Mouse (Mus musculus): Measurements from ENCODE around the gene Hjurp. TPM values are rescaled to one million over a fixed set of nuclear protein-coding genes. Genes with fewer than 3 reads are reported as not detected.

The Hjurp gene
- polyA plus RNA-seq, 1 experiment, result 217 TPM

DNA sequence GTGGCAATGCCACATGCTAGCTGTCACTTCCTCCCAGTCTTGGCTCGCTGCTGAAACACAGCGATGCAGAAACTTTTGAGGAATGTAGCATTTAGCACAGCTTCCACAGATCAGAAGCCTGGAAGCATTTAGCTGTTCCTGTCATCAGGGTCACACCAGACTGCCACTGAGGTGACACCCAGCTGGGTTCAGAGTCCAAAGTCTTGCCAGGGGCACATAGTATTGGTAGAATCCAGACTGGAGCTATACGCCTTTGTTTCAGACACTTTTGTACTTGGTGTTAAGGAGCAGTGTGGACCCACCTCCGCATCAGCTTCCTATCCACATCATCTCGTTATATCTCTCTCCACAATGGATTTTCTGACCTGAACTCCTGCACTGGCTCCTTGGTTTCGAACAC, 23.9 kb downstream of the Hjurp start:
- TF ChIP-seq CTCF (IDR thresholded peaks at IDR 0.05; ENCODE audit: low read depth, low read length) (no peak), POLR2A (IDR thresholded peaks at IDR 0.05; ENCODE audit: insufficient read depth, low read length) (no peak), EP300 (IDR thresholded peaks at IDR 0.05; ENCODE audit: insufficient read depth, low read depth, low read length) (no peak)
- Histone ChIP-seq H3K27me3 (ENCODE audit: control insufficient read depth, insufficient read depth, low read length, poor library complexity, severe bottlenecking) (no peaks in the 10 kb centered on the region), H3K4me1 (ENCODE audit: control insufficient read depth, insufficient read depth, low read length) (no peaks in the 10 kb centered on the region), H3K27ac (ENCODE audit: insufficient read depth, low read length) (no peak overlapping the region), H3K9me3 (replicated peaks; ENCODE audit: control insufficient read depth, insufficient read depth, low read length, poor library complexity, severe bottlenecking) (no peaks in the 10 kb centered on the region), H3K4me3 (ENCODE audit: low read depth, low read length) (no peak overlapping the region), H3K36me3 (ENCODE audit: control insufficient read depth, insufficient read depth, low read length, poor library complexity, severe bottlenecking) (no peaks in the 10 kb centered on the region), H3K9ac (ENCODE audit: low read depth, poor library complexity, severe bottlenecking) (no peak overlapping the region)

DNA sequence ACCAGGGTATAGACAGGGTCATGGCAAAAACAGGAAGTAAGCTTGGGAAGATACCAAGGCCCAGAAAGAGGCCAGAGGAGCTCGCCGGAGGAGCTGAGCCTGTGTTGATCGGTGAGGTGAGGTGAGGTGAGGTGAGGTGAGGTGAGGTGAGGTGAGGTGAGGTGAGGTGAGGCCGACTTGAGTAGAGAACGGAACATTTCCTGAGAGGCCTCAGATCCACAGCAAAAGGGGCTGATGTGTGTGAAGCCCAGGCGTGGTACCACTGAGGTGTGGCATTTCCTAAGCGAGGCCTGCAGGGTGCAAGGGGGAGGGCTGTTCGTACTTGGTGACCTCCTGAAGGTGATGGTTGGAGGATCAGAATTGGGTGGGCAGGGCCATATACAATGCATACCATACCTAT, 24.3 kb downstream of the Hjurp start:
- Histone ChIP-seq H3K27ac (ENCODE audit: insufficient read depth, low read length) (no peak overlapping the region), H3K4me1 (ENCODE audit: control insufficient read depth, insufficient read depth, low read length) (no peaks in the 10 kb centered on the region), H3K36me3 (ENCODE audit: control insufficient read depth, insufficient read depth, low read length, poor library complexity, severe bottlenecking) (no peaks in the 10 kb centered on the region), H3K9ac (ENCODE audit: low read depth, poor library complexity, severe bottlenecking) (no peak overlapping the region), H3K27me3 (ENCODE audit: control insufficient read depth, insufficient read depth, low read length, poor library complexity, severe bottlenecking) (no peaks in the 10 kb centered on the region), H3K9me3 (replicated peaks; ENCODE audit: control insufficient read depth, insufficient read depth, low read length, poor library complexity, severe bottlenecking) (no peaks in the 10 kb centered on the region), H3K4me3 (ENCODE audit: low read depth, low read length) (no peak overlapping the region)
- no peak for TF ChIP-seq CTCF (IDR thresholded peaks at IDR 0.05; ENCODE audit: low read depth, low read length)
- no peak for TF ChIP-seq POLR2A (IDR thresholded peaks at IDR 0.05; ENCODE audit: insufficient read depth, low read length)
- TF ChIP-seq EP300 (IDR thresholded peaks at IDR 0.05; ENCODE audit: insufficient read depth, low read depth, low read length), result no peak

DNA sequence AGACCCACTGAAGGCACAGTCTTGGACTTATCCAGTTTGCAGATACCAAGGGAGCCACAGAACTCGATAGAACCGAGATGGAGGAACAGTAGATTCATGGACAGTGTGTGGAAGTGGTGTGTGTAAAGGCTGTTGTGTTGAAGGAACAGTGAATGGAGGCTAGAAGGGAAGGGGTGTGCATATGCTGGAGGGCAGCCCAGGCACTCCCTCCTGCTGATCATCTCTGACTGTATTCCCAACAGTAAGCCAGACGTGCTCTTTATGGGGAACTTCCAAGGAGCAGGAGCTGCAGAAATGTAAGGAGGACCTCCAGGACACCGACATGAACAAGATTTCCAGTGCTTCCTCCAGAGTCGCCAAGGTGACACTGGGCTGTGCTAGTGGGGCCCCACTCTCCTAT, 27.4 kb downstream of the Hjurp start:
- no peak overlapping the region for H3K27ac ChIP-seq (ENCODE audit: insufficient read depth, low read length)
- TF ChIP-seq EP300 (IDR thresholded peaks at IDR 0.05; ENCODE audit: insufficient read depth, low read depth, low read length) (no peak), POLR2A (IDR thresholded peaks at IDR 0.05; ENCODE audit: insufficient read depth, low read length) (no peak), CTCF (IDR thresholded peaks at IDR 0.05; ENCODE audit: low read depth, low read length) (no peak)

DNA sequence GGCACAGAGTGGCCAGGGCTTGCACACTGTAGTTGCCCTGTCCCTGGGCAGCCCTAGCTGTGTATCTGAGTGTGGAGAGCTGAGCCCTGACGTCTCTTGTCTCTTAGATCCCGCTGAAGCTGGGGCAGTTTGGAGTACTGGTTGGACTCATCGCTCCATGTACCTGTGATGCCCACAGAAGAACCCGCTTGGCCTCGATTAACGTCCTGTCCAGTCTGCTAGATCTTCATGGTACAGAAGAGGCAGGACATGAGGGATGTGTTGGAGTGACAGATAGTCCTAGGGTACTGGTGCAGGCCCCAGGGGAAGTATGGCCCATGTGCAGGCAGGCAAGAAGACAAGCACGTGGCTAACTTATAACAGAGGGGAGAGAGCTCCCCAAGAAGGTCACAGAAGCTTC, 27.8 kb downstream of the Hjurp start:
- Histone ChIP-seq H3K4me1 (ENCODE audit: control insufficient read depth, insufficient read depth, low read length) (no peaks in the 10 kb centered on the region), H3K4me3 (ENCODE audit: low read depth, low read length) (no peak overlapping the region), H3K9me3 (replicated peaks; ENCODE audit: control insufficient read depth, insufficient read depth, low read length, poor library complexity, severe bottlenecking) (no peaks in the 10 kb centered on the region), H3K36me3 (ENCODE audit: control insufficient read depth, insufficient read depth, low read length, poor library complexity, severe bottlenecking) (no peaks in the 10 kb centered on the region), H3K27ac (ENCODE audit: insufficient read depth, low read length) (no peak overlapping the region), H3K27me3 (ENCODE audit: control insufficient read depth, insufficient read depth, low read length, poor library complexity, severe bottlenecking) (no peaks in the 10 kb centered on the region), H3K9ac (ENCODE audit: low read depth, poor library complexity, severe bottlenecking) (no peak overlapping the region)
- TF ChIP-seq CTCF (IDR thresholded peaks at IDR 0.05; ENCODE audit: low read depth, low read length) (no peak), POLR2A (IDR thresholded peaks at IDR 0.05; ENCODE audit: insufficient read depth, low read length) (no peak), EP300 (IDR thresholded peaks at IDR 0.05; ENCODE audit: insufficient read depth, low read depth, low read length) (no peak)

More for the DNA sequence above, 27.4 kb downstream of the Hjurp start:
- no peaks in the 10 kb centered on the region for H3K36me3 ChIP-seq (ENCODE audit: control insufficient read depth, insufficient read depth, low read length, poor library complexity, severe bottlenecking)
- H3K27me3 ChIP-seq (ENCODE audit: control insufficient read depth, insufficient read depth, low read length, poor library complexity, severe bottlenecking), result no peaks in the 10 kb centered on the region
- no peaks in the 10 kb centered on the region for H3K9me3 ChIP-seq (replicated peaks; ENCODE audit: control insufficient read depth, insufficient read depth, low read length, poor library complexity, severe bottlenecking)
- H3K4me1 ChIP-seq (ENCODE audit: control insufficient read depth, insufficient read depth, low read length), result no peaks in the 10 kb centered on the region
- no peak overlapping the region for H3K4me3 ChIP-seq (ENCODE audit: low read depth, low read length)
- no peak overlapping the region for H3K9ac ChIP-seq (ENCODE audit: low read depth, poor library complexity, severe bottlenecking)

DNA sequence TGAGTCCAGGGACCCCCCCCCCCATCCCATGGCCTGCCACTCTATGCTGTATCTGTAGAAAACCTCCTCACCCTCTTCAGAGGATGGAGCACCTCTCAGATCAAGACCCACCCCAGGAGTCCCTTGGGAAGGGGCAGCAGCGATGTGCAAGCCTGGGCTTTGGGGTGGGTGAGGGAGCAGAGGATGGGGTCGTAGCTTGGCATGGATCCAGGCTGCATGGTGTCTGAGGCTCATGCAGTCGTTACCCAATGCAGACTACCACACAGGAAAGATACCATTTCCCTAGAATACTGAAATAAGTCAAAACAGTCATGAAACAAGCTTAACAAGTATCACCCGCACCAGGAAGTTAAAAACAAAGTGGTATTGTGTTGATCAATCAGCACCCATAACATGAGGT, 28.8 kb downstream of the Hjurp start:
- Histone ChIP-seq H3K9me3 (replicated peaks; ENCODE audit: control insufficient read depth, insufficient read depth, low read length, poor library complexity, severe bottlenecking) (no peaks in the 10 kb centered on the region), H3K27me3 (ENCODE audit: control insufficient read depth, insufficient read depth, low read length, poor library complexity, severe bottlenecking) (no peaks in the 10 kb centered on the region), H3K27ac (ENCODE audit: insufficient read depth, low read length) (no peak overlapping the region), H3K4me1 (ENCODE audit: control insufficient read depth, insufficient read depth, low read length) (no peaks in the 10 kb centered on the region), H3K4me3 (ENCODE audit: low read depth, low read length) (no peak overlapping the region), H3K36me3 (ENCODE audit: control insufficient read depth, insufficient read depth, low read length, poor library complexity, severe bottlenecking) (no peaks in the 10 kb centered on the region), H3K9ac (ENCODE audit: low read depth, poor library complexity, severe bottlenecking) (no peak overlapping the region)
- TF ChIP-seq EP300 (IDR thresholded peaks at IDR 0.05; ENCODE audit: insufficient read depth, low read depth, low read length) (no peak), CTCF (IDR thresholded peaks at IDR 0.05; ENCODE audit: low read depth, low read length) (no peak), POLR2A (IDR thresholded peaks at IDR 0.05; ENCODE audit: insufficient read depth, low read length) (no peak)

DNA sequence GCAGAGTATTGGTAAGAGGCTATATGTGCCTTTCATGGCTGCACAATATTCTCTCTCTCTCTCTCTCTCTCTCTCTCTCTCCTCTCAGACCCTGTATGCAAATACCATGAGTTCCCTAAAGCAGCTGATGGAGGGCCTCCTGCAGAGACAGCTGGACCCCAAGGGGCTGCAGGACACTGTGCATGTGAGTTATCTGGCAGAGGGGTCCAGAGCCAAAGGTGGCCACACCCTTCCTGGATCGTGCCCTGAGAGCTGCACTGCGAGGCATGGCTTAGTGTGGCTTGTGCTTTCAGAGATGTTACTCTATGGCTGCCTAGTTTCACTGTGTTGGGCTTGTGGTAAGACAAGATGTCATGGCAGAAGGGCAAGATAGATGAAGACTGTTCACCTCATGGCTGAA, 29.8 kb downstream of the Hjurp start:
- Histone ChIP-seq H3K9ac (ENCODE audit: low read depth, poor library complexity, severe bottlenecking) (no peak overlapping the region), H3K27ac (ENCODE audit: insufficient read depth, low read length) (no peak overlapping the region), H3K4me3 (ENCODE audit: low read depth, low read length) (no peak overlapping the region), H3K9me3 (replicated peaks; ENCODE audit: control insufficient read depth, insufficient read depth, low read length, poor library complexity, severe bottlenecking) (no peaks in the 10 kb centered on the region), H3K4me1 (ENCODE audit: control insufficient read depth, insufficient read depth, low read length) (no peaks in the 10 kb centered on the region), H3K27me3 (ENCODE audit: control insufficient read depth, insufficient read depth, low read length, poor library complexity, severe bottlenecking) (no peaks in the 10 kb centered on the region), H3K36me3 (ENCODE audit: control insufficient read depth, insufficient read depth, low read length, poor library complexity, severe bottlenecking) (no peaks in the 10 kb centered on the region)
- TF ChIP-seq CTCF (IDR thresholded peaks at IDR 0.05; ENCODE audit: low read depth, low read length) (no peak), EP300 (IDR thresholded peaks at IDR 0.05; ENCODE audit: insufficient read depth, low read depth, low read length) (no peak), POLR2A (IDR thresholded peaks at IDR 0.05; ENCODE audit: insufficient read depth, low read length) (no peak)

Measured in ES-Bruce4 (cell line).